Mouse (Mus musculus): Measurements from ENCODE around the gene Gjb4.

- no peak for TF ChIP-seq CTCF (IDR thresholded peaks at IDR 0.05; ENCODE audit: low read depth)
- no peak for TF ChIP-seq EP300 (IDR thresholded peaks at IDR 0.05; ENCODE audit: low read depth)
These were observed 19.6 kb upstream of the Gjb4 start for GRCm38 (mm10) chr4:127373491-127373890.

All from heart, postnatal 0 days (tissue).